Comparison of ENCODE assay signal across 8 mouse cellular contexts in genomic region chr14:14346813-14347100, GRCm38 (mm10). TPM values are rescaled to one million over a fixed set of nuclear protein-coding genes. Genes with fewer than 3 reads are reported as not detected.
DNase-seq lines count a peak whose midpoint lies in the region; ATAC-seq and TF ChIP-seq lines count a peak whose summit lies in the region.

No protein-coding gene starts in this region.

- H3K9me3 ChIP-seq in kidney, postnatal 0 days (replicated peaks; ENCODE audit: low read length), result peaks cover 27% of the 10 kb centered on the region
- peaks cover 9% of the 10 kb centered on the region; the same call in 1 of the 2 replicates for H3K9me3 ChIP-seq in hindbrain, embryonic 11.5 days (ENCODE audit: control insufficient read depth, low read length)
- H3K9me3 ChIP-seq in midbrain, embryonic 12.5 days, result peaks cover 51% of the 10 kb centered on the region

- no peaks in the 10 kb centered on the region for H3K27me3 ChIP-seq in kidney, postnatal 0 days (ENCODE audit: insufficient read depth, low read length)
- H3K27me3 ChIP-seq in hindbrain, embryonic 11.5 days (ENCODE audit: control insufficient read depth, insufficient read depth, low read length), result no peaks in the 10 kb centered on the region
- H3K27me3 ChIP-seq in midbrain, embryonic 12.5 days, result no peaks in the 10 kb centered on the region

- no peak for TF ChIP-seq CTCF in kidney, postnatal 0 days (IDR thresholded peaks at IDR 0.05; ENCODE audit: low read depth)
- TF ChIP-seq CTCF in cortical plate, adult 2 months (IDR thresholded peaks at IDR 0.05; ENCODE audit: extremely low read depth, insufficient read depth, low read length), result no peak

- 36% methylated on average over 16 of the region's 16 CpGs for WGBS in kidney, postnatal 0 days
- WGBS in hindbrain, embryonic 11.5 days, result 38% methylated on average over 16 of the region's 16 CpGs
- WGBS in midbrain, embryonic 12.5 days, result 23% methylated on average over 15 of the region's 16 CpGs

- H3K4me1 ChIP-seq in kidney, postnatal 0 days (replicated peaks; ENCODE audit: insufficient read depth, low read length), result no peaks in the 10 kb centered on the region
- no peaks in the 10 kb centered on the region for H3K4me1 ChIP-seq in cortical plate, adult 2 months (ENCODE audit: control insufficient read depth, insufficient read depth, low read length)
- H3K4me1 ChIP-seq in hindbrain, embryonic 11.5 days (replicated peaks; ENCODE audit: control insufficient read depth, insufficient read depth, low read length), result no peaks in the 10 kb centered on the region
- no peaks in the 10 kb centered on the region; the same call in 1 of the 2 replicates for H3K4me1 ChIP-seq in midbrain, embryonic 12.5 days

- peak overlapping the region; percentile 56 for H3K4me3 ChIP-seq in kidney, postnatal 0 days (replicated peaks; ENCODE audit: low read depth, low read length)
- peak overlapping the region; percentile 69 for H3K4me3 ChIP-seq in cortical plate, adult 2 months (ENCODE audit: insufficient read depth, low read length)
- peak overlapping the region; percentile 70 for H3K4me3 ChIP-seq in hindbrain, embryonic 11.5 days (ENCODE audit: low read depth, low read length)
- peak overlapping the region; percentile 72 for H3K4me3 ChIP-seq in midbrain, embryonic 12.5 days

- H3K27ac ChIP-seq in kidney, postnatal 0 days, result peak overlapping the region; percentile 85
- H3K27ac ChIP-seq in cortical plate, adult 2 months (ENCODE audit: insufficient read depth, low read length), result peak overlapping the region; percentile 23
- no peak overlapping the region for H3K27ac ChIP-seq in hindbrain, embryonic 11.5 days (ENCODE audit: low read depth, low read length)
- H3K27ac ChIP-seq in midbrain, embryonic 12.5 days (replicated peaks), result no peak overlapping the region

- TF ChIP-seq POLR2A in cortical plate, adult 2 months (IDR thresholded peaks at IDR 0.05; ENCODE audit: extremely low read depth, insufficient read depth, low read length), result no peak

- ATAC-seq in kidney, postnatal 0 days (replicated peaks; ENCODE audit: low FRiP score, low read depth), result no peak
- ATAC-seq in hindbrain, embryonic 11.5 days (ENCODE audit: low FRiP score), result peak; percentile 8
- ATAC-seq in midbrain, embryonic 12.5 days (ENCODE audit: low FRiP score, low read depth), result peak; percentile 16

- no peak for DNase-seq in kidney, postnatal 0 days (ENCODE audit: low spot score)
- no peak for DNase-seq in kidney, adult 11 months
- DNase-seq in hindbrain, embryonic 11.5 days (ENCODE audit: low spot score), result no peak
- no peak for DNase-seq in Muller cell, postnatal 12 days (ENCODE audit: inconsistent ontology term)
- no peak for DNase-seq in cerebellum, adult 11-12 months
- DNase-seq in cerebellum, postnatal 4 days (ENCODE audit: low spot score in 2 of 2), result no peak

- H3K36me3 ChIP-seq in kidney, postnatal 0 days (ENCODE audit: insufficient read depth, low read length), result no peaks in the 10 kb centered on the region
- 0 out of 2 replicates have a peak, but pooled peaks cover 2% of the 10 kb centered on the region for H3K36me3 ChIP-seq in hindbrain, embryonic 11.5 days (ENCODE audit: control insufficient read depth, insufficient read depth, low read length)
- H3K36me3 ChIP-seq in midbrain, embryonic 12.5 days, result 0 out of 2 replicates have a peak, but pooled peaks cover 13% of the 10 kb centered on the region

- 0 out of 2 replicates have a peak overlapping the region, but pooled peaks have one; percentile 59 for H3K9ac ChIP-seq in kidney, postnatal 0 days (ENCODE audit: low read depth, low read length)
- peak overlapping the region; percentile 59 for H3K9ac ChIP-seq in hindbrain, embryonic 11.5 days (ENCODE audit: low read depth, low read length)
- H3K9ac ChIP-seq in midbrain, embryonic 12.5 days (replicated peaks), result peak overlapping the region; percentile 64; the same call in 1 of the 2 replicates

- peak overlapping the region; percentile 75 for H3K4me2 ChIP-seq in kidney, postnatal 0 days (ENCODE audit: low read length)
- peak overlapping the region; percentile 65 for H3K4me2 ChIP-seq in hindbrain, embryonic 11.5 days (replicated peaks; ENCODE audit: low read depth, low read length)
- H3K4me2 ChIP-seq in midbrain, embryonic 12.5 days (replicated peaks), result peak overlapping the region; percentile 62

RNA-seq across cellular contexts. Expression of gene Il3ra, which starts 0.7 kb away (rescaled TPM):
- 6.6 and 6.9 TPM in 2 replicates for polyA plus RNA-seq in kidney, postnatal 0 days (2015; fragmentation: Nextera tagmentation; extraction: Ambion mirVana)
- polyA plus RNA-seq in cortical plate, adult 2 months (2012; rRNA removed), result 7.2 and 8.0 TPM in 2 replicates
- polyA plus RNA-seq in hindbrain, embryonic 11.5 days (2014; fragmentation: Nextera tagmentation; extraction: Ambion mirVana), result 3.0 TPM in 2 replicates
- 2.8 and 3.6 TPM in 2 replicates for polyA plus RNA-seq in midbrain, embryonic 12.5 days (2016; fragmentation: Nextera tagmentation; extraction: Ambion mirVana)

RNA-seq across cellular contexts. Expression of gene Olfr31, which starts 24.1 kb away (rescaled TPM):
- not detected in 2 replicates for polyA plus RNA-seq in kidney, postnatal 0 days (2015; fragmentation: Nextera tagmentation; extraction: Ambion mirVana)
- not detected in 2 replicates for polyA plus RNA-seq in cortical plate, adult 2 months (2012; rRNA removed)
- polyA plus RNA-seq in hindbrain, embryonic 11.5 days (2014; fragmentation: Nextera tagmentation; extraction: Ambion mirVana), result not detected in 2 replicates
- polyA plus RNA-seq in midbrain, embryonic 12.5 days (2016; fragmentation: Nextera tagmentation; extraction: Ambion mirVana), result not detected in 2 replicates

RNA-seq across cellular contexts. Expression of gene Olfr721-ps1, which starts 54.3 kb away (rescaled TPM):
- not detected in 2 replicates for polyA plus RNA-seq in kidney, postnatal 0 days (2015; fragmentation: Nextera tagmentation; extraction: Ambion mirVana)
- not detected in 2 replicates for polyA plus RNA-seq in cortical plate, adult 2 months (2012; rRNA removed)
- polyA plus RNA-seq in hindbrain, embryonic 11.5 days (2014; fragmentation: Nextera tagmentation; extraction: Ambion mirVana), result not detected in 2 replicates
- not detected in 2 replicates for polyA plus RNA-seq in midbrain, embryonic 12.5 days (2016; fragmentation: Nextera tagmentation; extraction: Ambion mirVana)

Comparison
In these comparisons a context has a peak if more than half of its experiments do, and no peak if none do; other contexts are left out.
1. H3K27ac ChIP-seq: peak in kidney, postnatal 0 days (single experiment) and cortical plate, adult 2 months (single experiment); none in hindbrain, embryonic 11.5 days (single experiment) and midbrain, embryonic 12.5 days (single experiment).
2. Peak in every context shown above with its lines, with median percentiles within 50 percentile points of each other: H3K4me2 ChIP-seq, H3K4me3 ChIP-seq and H3K9ac ChIP-seq.